Mouse (Mus musculus): ENCODE data around the gene Nkpd1.
A peak's percentile ranks its signal among the peaks of the same experiment; 100 is the strongest.
"Not testable (repeated sequence)": the region's sequence is repeated elsewhere in the genome, so short reads cannot be mapped to it uniquely, and the experiment has no call there.

Gene Nkpd1

DNA sequence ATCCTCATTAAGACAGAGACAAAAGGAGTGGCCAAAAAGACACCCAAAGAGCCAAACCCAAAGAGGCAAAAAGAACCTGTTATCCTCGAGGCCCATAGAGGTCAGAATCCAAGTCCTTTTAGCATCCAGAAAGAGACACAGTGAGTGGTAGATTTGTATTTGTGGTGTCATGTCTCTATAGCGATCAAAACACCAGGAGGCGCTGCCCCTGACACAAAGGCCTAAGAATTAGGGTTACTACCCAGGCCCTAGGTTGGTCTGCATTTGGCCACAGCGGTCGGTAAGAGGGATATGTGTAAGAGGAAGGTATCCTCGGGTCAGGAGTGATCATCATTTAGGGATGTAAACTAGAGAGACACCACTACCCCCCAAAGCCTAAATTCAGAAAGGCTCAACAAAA is 11.3 kb upstream of the Nkpd1 start:
- no peak for DNase-seq (ENCODE audit: low read depth, low spot score)

DNA sequence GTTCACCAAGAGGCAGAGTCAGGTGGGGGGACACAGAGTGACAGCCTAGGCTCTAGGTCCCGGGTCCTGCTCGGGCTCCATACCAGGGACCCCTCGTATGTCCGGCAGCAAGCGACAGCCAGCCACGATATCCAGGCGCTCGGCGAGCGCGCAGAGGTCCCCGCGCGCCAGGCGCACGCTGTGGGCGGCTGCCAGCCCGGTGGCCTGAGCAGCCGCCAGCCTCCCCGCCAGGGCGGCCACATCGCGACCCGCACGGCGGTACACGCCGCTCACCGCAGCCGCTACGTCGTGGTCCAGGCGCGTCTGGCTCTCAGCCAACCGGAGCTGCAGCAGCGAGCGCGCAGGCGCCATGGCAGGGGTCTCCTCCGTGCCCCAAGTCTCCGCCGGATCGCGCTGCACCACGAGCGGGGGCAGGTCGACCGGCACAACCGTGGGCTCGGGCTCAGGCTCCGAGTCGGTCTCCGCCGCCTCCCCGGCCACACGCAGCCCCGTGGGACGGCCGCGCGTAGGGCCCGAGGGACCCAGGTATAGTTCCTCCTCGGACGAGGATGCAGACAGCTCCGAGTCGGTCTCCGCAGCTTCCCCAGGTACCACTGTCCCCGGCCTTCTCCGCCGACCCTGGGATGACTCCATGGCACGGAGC is 10.5 kb upstream of the Nkpd1 start:
- peak; percentile 61 for DNase-seq (ENCODE audit: low read depth, low spot score)

DNA sequence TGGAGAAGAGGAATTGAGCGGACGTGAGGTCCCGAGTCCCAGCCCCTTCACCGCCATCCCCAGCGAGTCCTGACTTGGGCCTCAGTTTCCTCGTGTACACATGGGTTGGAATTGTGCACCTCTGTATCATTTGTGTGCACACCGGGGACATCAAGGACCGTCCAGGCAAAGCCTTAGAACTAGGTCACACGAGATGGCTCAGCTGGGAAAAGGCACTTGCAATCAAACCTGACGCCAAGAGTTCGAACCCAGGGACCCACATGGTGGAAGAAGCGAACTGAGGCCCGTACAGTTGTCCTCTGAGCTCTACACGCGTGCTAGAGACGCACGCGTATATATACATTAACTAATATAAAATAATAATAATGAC is 10.0 kb upstream of the Nkpd1 start:
- DNase-seq (ENCODE audit: low read depth, low spot score): no peak

DNA sequence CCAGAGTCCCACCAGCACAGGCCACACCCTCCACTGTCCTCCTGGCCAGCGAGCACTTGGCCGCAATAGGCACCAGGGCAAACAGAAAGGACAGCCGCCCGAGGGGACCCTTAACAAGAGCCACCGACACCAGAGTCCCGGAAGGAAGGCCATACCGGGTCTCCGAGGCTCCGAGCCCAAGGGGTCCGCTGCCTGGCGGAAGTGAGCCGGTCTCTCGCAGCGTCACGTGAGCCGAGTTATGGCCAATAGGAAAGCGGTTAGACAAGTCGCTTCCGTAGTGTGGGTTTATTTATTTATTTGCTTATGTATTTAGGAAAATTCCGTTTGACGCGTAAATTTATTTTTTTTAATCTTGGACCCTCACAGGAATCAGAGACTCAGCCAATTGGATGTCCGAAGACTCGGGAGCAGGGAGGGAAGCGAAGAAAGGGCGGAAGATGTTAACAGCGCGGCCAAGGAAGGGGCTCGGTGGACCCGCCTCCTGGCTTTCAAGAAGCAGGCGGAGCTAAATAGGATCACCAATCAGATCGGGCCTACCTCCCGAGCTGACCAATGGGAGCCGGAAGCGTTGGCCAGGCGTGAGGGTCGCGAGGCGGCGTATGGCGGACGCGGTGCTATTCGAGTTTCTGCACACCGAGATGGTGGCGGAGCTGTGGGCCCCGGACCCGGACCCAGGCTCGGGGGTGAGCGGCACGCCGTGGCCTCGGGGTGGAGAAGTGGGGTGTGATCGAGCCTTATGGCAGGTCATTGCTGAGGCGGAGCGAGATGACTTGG is 9.3 kb upstream of the Nkpd1 start, which contains the start of the genes Bloc1s3 and Trappc6a:
Gene Bloc1s3, minus strand, starts transcription at position 218 of the 774 bp plus-strand sequence.
Gene Trappc6a, plus strand, starts transcription at position 246 of the 774 bp plus-strand sequence.
- peak; percentile 89 for DNase-seq (ENCODE audit: low read depth, low spot score)

DNA sequence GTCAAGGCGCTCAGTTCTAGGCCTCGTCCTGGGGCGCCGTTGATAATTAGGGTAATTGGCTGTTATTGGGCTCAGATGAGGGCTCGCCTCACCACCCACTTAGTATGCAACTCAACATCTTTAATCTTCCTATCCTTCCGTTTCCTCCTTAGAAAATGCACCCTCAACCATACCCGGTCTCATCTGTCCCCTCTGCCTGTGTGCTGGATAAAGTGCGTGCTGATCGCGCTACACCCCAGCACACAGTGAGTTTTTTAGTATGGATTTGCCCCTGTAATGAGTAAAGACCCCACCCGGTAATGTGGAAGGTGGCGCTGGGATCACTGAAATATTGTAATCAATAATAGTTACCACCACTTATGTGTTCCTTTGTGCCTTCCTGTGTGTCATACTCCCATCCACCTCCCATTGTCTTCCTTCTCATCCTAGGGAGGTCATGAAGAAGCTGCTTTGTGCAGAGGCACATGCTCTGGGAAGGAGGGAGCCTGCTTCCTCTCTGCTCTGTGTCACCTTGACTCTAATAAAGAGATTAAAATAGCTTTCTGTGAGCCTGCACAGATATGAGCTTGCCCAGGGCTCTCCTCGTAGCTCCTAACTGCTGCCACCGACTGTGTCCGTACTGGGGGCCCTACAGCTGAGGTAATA is 8.6 kb upstream of the Nkpd1 start:
- no peak for DNase-seq (ENCODE audit: low read depth, low spot score)

DNA sequence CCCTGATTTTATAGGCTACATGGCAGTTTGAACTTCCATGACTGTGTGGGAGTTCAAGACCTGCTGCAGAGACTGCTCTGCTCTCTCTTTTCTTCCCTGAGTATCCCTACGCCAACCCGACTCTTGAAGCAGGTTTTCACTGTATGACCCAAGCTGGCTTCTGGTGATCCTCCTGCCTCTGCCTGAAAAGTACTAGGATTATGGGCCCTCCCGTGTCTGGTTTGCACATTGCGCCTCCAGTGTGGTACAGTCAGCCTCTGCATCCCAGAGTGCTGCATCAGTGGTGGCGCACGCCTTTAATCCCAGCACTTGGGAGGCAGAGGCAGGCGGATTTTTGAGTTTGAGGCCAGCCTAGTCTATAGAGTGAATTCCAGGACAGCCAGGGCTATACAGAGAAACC is 7.9 kb upstream of the Nkpd1 start:
- no peak for DNase-seq (ENCODE audit: low read depth, low spot score)

DNA sequence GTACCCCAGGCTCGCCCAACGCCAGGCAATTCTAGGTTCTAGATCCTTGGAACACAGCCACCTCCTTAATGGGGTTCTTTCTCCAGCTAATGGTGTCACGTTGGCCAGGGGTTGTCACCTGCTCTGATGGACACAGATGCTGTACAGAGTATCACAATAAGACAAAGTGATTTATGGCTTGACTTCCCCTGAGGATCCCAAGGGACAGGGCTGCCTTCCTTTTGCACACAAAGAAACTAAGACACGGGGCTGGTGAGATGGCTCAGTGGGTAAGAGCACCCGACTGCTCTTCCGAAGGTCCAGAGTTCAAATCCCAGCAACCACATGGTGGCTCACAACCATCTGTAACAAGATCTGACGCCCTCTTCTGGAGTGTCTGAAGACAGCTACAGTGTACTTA is 5.7 kb upstream of the Nkpd1 start:
- not testable (repeated sequence) for DNase-seq (ENCODE audit: low read depth, low spot score)

DNA sequence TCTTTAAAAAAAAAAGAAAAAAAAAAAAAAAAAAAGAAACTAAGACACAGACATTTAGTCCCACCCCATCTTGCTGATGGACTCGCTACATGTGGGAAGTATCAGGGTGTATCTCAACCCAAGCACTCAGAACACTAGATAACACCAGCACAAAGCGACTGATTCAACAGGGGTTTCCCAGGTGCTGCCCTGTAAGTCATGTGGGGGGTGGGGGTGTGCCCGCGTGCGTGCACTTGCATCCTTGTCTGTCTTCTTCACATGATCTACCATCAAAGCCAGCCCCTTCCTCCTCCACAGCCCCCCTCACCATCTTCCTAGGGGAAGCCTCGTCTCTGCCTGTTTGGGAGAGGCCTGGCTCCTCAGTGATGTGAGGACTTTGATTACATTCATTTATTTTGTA is 5.3 kb upstream of the Nkpd1 start:
- no peak for DNase-seq (ENCODE audit: low read depth, low spot score)

DNA sequence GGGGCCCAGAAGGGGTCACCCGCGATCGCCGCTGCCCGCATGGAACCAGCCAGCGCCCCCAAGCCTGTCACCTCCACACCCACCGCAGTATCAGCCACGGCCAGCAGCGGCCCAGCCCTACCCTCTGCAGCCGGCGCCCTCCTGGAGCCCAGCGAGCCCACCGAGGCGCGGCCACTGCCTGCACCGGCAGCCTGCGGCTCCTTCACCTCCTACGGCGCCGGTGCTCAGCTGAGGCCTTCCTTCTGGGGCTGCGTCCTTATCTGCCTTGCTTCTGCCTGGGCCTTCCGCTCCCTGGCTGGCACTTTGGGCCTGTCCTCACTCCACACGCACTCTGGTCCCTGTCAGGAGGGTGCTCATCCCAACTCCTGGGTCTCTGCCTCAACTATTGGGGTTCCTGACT is 2.4 kb downstream of the Nkpd1 start:
- DNase-seq (ENCODE audit: low read depth, low spot score): no peak

DNA sequence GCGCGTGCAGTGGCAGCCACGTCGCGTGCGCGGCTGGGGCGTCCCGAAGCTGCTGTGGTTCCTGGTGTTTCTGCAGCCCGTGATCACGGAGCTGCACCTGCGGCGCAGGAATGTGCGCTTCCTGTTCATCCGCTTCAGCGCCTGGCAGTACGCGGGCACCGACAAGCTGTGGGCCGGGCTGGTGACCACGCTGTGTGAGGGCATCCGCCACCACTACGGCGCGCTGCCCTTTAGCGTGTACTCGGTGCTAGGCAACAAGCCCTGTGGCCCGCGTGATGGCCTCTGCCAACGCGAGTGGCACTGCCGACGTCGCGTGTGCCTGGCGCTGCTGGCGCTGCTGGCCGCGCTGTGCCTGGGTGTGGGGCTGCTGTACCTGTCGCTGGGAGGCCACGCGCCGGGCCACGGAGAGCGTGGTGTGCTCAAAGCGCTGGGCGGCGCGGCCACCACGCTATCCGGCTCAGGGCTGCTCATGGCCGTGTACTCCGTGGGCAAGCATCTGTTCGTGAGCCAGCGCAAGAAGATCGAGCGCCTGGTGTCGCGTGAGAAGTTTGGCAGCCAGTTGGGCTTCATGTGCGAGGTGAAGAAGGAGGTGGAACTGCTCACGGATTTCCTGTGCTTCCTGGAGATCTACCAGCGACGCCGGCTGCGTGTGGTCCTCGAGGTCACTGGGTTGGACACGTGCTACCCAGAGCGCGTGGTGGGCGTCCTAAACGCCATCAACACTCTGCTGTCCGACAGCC is 5.5 kb downstream of the Nkpd1 start:
- DNase-seq (ENCODE audit: low read depth, low spot score): no peak

DNA sequence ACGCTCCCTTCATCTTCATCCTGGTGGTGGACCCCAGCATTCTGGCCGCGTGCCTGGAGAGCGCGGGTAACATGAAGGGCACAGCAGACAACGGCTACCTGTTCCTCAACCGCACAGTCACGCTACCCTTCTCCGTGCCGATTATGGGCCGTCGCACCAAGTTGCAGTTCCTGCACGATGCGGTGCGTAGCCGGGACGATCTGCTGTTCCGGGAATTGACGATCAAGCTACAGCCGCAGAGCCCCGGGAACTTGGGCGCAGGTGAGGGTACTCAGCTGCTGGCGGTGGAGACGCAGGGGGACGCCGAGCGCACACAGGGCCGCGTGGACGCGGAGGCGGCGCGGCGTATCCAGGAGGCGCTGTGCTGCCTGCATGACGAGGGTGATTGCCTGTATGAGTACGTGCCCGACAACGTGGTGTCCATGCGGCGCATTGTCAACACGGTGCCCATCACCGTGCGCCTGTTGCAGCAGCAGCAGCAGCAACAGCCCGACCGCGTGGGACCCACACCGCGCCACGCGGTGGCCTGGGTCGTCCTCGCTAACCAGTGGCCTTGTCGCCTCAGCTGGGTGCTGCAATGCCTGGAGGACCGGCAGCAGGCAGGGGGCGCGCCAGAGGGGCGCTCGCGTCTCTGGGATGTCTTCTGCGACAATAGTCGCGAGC is 6.2 kb downstream of the Nkpd1 start:
- no peak for DNase-seq (ENCODE audit: low read depth, low spot score)

DNA sequence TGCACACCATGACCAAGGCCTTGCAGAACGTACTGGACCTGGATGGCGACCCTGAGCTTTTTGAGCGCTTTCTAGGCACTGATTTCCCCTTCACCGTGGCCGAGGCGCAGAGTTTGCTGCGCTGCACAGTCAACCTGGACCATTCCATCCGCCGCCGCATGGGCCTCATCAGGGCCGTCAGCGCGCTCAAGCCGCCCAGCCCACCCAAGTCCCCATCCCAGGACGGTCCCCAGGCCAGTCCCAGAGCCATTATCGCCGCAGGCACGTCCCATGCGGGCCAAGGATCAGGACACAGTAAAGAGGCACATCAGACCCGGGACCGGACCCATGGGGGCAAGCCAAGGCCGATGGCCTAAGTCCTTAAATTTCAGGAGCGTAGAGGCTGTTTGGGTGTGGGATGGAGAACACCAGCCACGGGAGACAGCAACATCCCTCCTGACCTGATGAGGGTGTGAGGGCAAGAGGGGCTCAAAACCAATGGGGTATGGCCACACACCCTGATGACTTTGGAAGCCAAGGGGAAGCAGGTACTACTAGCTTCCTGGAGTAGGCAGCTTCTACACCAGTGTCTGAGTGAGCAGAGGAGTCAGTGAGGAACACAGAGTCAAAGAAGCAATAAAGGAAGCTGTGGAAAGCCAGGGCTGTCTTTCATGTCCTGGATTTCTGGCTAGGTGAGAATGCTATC is 6.9 kb downstream of the Nkpd1 start:
- no peak for DNase-seq (ENCODE audit: low read depth, low spot score)

DNA sequence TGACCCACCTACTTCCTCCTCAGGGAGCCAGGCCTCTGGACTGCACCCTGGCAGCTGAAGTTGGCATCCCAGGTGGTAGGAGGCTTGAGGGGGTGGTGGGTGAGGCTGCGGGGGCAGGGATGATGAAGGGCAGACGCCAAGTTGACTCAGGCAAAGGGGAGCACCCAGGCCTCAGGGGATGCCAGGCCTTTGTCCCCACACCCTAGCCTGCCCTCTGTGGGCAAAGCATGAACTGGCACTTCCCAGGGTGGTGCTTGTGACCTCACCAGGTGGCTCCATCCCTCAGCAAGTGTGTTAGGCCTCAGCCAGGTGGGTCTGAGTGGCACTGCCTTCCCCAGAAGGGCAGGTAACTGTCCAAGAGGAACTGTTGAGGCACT is 7.5 kb downstream of the Nkpd1 start:
- no peak for DNase-seq (ENCODE audit: low read depth, low spot score)

DNA sequence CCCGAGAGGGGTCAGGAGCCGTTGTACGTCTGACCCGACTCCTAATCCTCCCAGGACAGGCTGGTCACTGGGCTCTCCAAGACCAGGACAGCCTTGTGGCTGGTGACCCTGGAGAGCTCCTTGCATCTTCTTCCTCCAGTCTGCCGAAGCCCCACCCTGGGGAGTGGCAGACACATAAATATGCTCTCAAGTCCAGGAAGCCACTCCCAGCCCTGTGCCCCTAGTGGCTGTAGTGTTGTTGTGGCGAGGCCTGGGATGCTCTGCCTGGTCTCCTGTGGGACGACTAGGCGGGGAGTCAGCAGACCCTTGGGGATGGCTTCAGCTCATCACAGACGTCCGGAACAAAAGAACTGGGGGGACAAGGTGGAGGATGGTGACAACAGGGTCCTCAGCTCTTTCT is 13.4 kb downstream of the Nkpd1 start:
- DNase-seq (ENCODE audit: low read depth, low spot score): no peak

DNA sequence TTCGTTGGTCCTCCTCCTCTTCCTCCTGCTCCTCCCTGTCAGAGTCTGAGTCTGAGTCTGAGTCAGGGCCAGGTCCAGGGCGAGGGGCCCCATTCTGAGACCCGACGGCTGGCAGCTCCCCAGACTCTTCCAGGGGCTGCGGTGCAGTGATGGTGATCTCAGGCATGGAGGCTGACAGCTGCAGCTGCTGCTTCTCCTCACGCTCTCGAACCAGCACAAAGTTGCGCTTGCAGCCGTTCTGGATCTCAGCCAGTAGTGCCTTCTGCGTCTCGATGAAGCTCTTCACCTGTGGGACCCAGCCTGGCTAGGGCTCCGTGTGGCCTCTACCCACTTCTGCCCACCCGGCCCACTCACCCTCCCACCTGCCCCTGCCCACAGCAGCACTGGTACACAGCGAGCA is 14.6 kb downstream of the Nkpd1 start:
- DNase-seq (ENCODE audit: low read depth, low spot score): no peak

DNA sequence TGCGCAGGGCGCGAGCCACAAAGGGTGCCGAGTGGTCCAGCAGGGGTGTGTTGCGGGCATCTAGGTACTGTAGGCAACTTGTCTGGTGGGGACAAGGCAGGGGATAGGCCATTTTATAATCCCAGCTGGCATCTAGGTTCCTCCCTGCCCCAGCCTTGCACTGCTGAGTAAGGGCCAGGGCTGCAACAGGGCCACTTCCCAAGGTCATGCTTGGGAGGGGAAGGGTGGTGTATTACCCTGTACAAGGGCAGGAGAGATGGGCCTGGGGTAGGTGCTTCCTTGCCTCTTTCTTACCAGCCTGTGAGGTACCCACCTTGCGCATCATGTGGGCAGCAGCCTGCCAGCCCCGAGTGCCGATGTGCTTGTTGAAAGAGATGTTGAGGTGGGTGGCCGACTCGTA is 17.0 kb downstream of the Nkpd1 start:
- DNase-seq (ENCODE audit: low read depth, low spot score): no peak

DNA sequence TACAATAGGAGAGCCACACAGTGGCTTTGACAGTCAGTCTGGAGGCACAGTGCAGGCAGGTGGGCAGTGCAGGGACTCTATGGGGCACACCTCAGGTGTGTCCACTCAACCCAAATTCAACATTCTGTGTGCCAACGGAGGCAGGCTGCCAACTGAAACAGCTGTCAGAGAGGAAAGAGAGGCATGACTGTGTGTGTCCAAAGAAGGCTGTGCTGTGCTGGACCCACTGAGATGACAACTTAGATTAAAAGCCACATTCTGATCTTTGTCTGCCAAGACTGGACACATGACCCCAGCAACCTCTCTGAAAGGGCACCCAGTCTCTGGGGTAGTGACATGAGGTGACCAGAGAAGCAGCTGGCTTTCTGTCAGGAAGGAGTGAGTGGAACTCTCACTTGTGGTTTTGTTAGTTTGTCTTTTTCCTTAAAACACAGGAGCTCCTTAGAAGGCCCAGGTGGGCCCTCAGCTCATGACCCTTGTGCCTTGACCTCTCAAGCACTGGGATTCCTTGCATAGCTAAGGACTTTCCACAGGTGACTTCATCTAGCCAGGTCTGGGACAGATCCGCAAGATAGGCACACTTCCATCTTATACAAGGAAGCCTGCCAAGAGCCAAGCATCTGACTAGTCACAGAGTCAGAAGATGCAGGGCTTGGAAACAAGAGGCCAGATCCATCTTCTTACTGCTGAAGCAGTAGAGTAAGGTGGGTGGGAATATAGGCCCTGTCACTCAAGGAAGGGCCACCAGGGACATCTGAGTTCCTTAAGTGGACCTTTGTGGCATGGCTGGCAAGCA is 23.3 kb downstream of the Nkpd1 start:
- DNase-seq (ENCODE audit: low read depth, low spot score): no peak

DNA sequence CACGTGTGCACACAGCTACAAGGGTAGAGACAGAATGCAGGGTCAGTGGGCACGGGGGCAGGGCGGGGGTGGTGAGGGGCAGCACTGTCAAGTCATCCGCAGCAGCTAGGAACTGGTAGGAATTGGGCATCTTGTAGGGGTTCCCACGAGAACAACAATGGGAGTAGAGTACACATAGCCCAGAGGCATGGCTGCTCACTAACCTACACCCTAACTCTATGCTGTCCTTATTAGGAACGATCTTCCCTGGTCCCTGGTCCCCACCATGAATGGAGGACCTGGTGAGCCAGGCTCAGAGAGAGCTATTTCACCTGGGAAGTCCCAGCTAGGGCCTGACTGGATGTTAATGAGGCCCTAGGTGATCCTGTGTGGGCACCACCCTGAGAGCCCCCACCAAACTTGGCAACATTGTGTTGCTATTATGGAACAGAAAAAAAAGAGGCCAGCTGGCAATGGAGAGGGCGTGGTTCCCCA is 24.1 kb downstream of the Nkpd1 start:
- DNase-seq (ENCODE audit: low read depth, low spot score): no peak

DNA sequence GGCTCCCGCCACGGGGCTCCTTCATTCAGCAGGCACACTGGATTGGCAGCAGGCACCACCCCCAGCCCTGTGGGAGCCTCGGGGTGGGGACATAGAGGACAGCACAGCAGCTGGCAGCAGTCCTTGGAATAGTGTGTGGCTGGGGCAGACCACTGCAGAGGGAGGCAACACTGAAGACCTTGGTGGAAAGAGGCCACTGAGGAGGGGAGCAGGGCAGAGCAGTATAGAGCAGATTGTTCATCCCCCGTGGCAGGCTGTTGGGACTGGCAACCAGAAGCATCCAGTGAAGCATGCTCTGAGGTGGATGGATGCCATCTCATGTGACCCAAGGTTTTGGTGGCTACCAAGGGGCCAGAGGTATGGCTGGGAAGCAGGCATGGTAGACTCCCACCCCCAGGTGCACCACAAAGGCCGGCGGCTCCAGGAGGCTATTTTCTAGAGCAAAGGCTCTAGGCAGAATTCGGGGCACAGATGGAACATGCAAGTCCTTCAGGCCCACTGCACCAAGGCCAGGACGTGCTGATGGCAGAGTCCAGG is 24.6 kb downstream of the Nkpd1 start:
- no peak for DNase-seq (ENCODE audit: low read depth, low spot score)

DNA sequence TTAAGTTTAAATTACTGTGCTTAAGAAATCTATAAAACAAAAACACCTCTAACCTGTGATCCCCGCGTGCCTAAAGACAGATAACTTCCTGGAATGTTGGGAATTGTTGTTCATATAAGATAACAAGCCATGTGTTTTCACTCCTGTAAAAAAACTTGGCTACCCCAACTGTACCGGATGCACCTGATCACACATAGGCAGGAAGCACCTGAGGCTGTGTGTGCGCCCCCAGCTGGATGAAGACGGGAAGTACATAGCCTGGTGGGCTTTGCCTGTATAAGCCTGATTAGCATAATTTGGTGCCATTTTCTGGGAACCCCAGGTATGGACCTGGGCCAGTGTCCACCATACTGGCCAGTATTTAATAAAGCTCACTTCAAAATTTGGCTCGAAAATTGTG is 25.9 kb downstream of the Nkpd1 start:
- no peak for DNase-seq (ENCODE audit: low read depth, low spot score)

Measured in embryo, embryonic 11.5 days (tissue).